Mouse (Mus musculus): ENCODE data around the gene Boc. TPM values are rescaled to one million over a fixed set of nuclear protein-coding genes. Genes with fewer than 3 reads are reported as not detected.
"Not testable (repeated sequence)": the region's sequence is repeated elsewhere in the genome, so short reads cannot be mapped to it uniquely, and the experiment has no call there.

The Boc gene
- polyA plus RNA-seq, 1 experiment from 2014 or later: 30.8 TPM

- 0 out of 2 replicates have a peak, but pooled peaks cover 3% of the 10 kb centered on the region for H3K27me3 ChIP-seq (ENCODE audit: low read depth, poor library complexity, severe bottlenecking)
- no peaks in the 10 kb centered on the region for H3K9me3 ChIP-seq (replicated peaks)
- peaks cover 49% of the 10 kb centered on the region for H3K36me3 ChIP-seq
- H3K27ac ChIP-seq (replicated peaks): no peak overlapping the region
- 93% methylated on average over 14 of the region's 14 CpGs for WGBS
- peaks cover 11% of the 10 kb centered on the region for H3K4me1 ChIP-seq
- H3K4me3 ChIP-seq: no peak overlapping the region
- peak; percentile 12 for DNase-seq (ENCODE audit: low spot score)
These were observed 78.8 kb downstream of the Boc start for GRCm38 (mm10) chr16:44479852-44480251.

DNA sequence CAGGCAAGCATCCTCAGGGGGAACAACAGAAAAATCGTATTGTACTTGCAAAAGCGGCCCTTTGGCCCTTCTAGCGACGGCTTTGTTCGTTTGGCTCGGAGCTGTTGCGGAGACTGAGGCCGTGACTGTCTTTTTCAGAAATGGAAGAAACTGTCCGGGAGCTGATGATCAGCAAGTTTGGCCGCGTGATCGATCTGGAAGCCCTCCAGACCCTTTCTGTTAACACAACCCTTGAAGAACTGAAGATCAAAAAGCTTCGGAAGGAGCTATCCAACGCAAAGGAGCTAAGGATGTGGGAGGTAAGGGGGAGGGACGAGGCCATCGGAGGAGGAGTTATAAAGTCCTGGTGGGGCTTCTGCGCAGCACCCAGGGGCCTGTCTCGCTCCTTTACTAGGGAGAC is 79.9 kb downstream of the Boc start:
- no peak overlapping the region for H3K4me3 ChIP-seq
- peaks cover 11% of the 10 kb centered on the region for H3K4me1 ChIP-seq
- DNase-seq (ENCODE audit: low spot score): peak; percentile 10
- H3K27ac ChIP-seq (replicated peaks): no peak overlapping the region
- WGBS: 51% methylated on average over 18 of the region's 18 CpGs
- H3K9me3 ChIP-seq (replicated peaks): no peaks in the 10 kb centered on the region
- H3K36me3 ChIP-seq: peaks cover 44% of the 10 kb centered on the region
- 0 out of 2 replicates have a peak, but pooled peaks cover 3% of the 10 kb centered on the region for H3K27me3 ChIP-seq (ENCODE audit: low read depth, poor library complexity, severe bottlenecking)

DNA sequence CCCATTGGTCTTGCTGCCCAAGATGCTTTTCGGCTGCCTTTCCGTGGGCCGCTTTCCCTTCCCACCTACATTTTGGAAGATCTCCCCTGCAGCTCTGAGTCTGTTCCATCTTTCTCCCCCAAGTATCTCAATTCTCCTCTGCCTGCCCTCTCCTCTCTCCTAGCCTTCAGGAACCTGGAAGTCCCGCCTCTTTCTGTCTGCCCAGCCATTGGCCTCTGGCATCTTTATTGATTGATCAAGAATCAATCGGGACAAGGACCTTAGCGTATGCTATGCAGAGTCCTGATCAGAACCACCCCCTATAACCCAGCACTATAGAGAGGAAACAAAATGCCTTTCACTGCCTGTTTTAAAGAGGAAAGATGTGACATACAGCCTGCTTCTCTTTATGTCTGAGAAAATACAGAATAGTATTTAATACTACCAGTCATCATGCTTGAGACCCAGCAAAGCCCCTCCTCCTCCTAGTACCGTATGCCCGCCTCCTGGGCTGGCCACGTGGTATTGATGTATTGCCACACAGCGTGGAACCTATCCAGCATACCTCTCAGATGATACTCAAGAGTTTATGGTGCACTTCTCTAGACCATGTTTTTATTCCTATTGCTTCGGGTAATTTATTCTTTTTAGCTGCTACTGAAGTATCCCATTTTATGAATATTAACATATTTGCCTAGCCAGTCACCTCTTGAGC is 82.9 kb downstream of the Boc start:
- Histone ChIP-seq H3K4me3 (no peak overlapping the region), H3K36me3 (peaks cover 20% of the 10 kb centered on the region), H3K27ac (replicated peaks) (no peak overlapping the region), H3K4me1 (no peaks in the 10 kb centered on the region; the same call in 1 of the 2 replicates), H3K27me3 (ENCODE audit: low read depth, poor library complexity, severe bottlenecking) (no peaks in the 10 kb centered on the region), H3K9me3 (replicated peaks) (no peaks in the 10 kb centered on the region)
- WGBS: 85% methylated on average over 11 of the region's 11 CpGs
- DNase-seq (ENCODE audit: low spot score): no peak

DNA sequence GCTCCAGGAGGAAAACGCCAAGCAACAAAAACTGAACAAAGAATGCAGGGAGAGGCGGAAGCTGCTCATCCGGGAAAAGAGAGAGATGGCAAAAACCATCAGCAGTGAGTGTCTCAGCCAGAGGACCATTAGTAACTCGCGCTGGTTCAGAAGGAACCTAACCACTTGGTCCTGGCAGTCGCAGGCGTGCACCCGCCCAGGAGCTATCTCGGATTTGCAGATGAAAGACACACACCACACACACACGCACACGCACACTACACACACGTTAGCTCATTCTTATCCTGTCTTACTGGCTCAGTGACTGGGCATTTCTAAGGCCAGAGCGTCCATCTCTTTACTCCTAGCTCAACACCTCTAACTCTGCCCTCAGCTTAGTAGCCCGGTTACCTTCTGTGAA is 83.4 kb downstream of the Boc start:
- peak; percentile 11 for DNase-seq (ENCODE audit: low spot score)
- Histone ChIP-seq H3K4me1 (no peaks in the 10 kb centered on the region; the same call in 1 of the 2 replicates), H3K27ac (replicated peaks) (no peak overlapping the region), H3K9me3 (replicated peaks) (no peaks in the 10 kb centered on the region), H3K4me3 (no peak overlapping the region), H3K36me3 (peaks cover 16% of the 10 kb centered on the region), H3K27me3 (ENCODE audit: low read depth, poor library complexity, severe bottlenecking) (no peaks in the 10 kb centered on the region)
- WGBS: 89% methylated on average over 14 of the region's 14 CpGs

DNA sequence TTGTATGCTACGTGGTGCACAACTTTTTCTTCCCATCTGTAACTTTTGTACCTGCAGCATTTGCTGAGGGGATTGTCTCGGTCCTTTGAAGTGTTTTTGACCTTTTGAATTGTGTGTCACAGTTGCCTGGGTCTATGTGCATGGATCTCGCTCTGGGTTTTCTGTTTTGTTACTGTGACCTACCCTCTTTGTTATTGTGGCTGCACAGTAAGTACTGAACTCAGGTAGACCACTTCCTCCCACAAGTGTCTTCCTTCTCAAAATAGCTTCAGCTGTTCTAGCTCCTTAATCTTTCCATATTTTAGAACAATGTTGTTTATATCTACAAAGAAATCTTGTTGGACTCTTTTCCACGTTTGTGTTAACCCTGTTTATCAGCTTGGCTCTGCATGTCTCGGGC is 97.8 kb downstream of the Boc start:
- Histone ChIP-seq H3K4me1 (no peaks in the 10 kb centered on the region), H3K36me3 (no peaks in the 10 kb centered on the region), H3K27me3 (ENCODE audit: low read depth, poor library complexity, severe bottlenecking) (no peaks in the 10 kb centered on the region), H3K27ac (replicated peaks) (no peak overlapping the region), H3K4me3 (no peak overlapping the region), H3K9me3 (replicated peaks) (no peaks in the 10 kb centered on the region)
- WGBS: 86% methylated on average over 5 of the region's 5 CpGs
- no peak for DNase-seq (ENCODE audit: low spot score)

DNA sequence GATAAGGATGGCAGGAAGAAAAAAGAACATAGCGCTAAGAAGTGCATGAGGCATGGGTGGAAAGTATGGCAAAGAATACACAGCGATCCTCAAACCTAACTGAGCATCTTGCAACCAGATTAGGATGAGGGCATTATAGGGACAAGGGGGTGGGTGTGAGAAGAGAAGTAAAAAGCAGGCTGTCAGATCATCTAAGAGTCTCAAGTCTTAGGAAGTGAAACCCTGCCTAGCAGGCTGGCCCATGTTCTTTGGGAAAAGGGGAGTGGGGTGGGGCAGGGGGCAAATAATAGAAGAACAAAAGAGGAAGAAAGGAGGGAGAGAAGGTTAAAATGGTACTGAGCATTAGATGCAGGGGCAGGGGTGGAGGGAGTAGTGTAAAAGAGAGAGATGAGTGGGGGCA is 99.9 kb downstream of the Boc start:
- Histone ChIP-seq H3K4me1 (no peaks in the 10 kb centered on the region), H3K27ac (replicated peaks) (no peak overlapping the region), H3K36me3 (no peaks in the 10 kb centered on the region), H3K4me3 (no peak overlapping the region), H3K27me3 (ENCODE audit: low read depth, poor library complexity, severe bottlenecking) (no peaks in the 10 kb centered on the region), H3K9me3 (replicated peaks) (no peaks in the 10 kb centered on the region)
- DNase-seq (ENCODE audit: low spot score): no peak
- 92% methylated on average over 2 of the region's 2 CpGs for WGBS

- H3K4me1 ChIP-seq: no peaks in the 10 kb centered on the region
- DNase-seq (ENCODE audit: low spot score): no peak
- WGBS: 89% methylated on average over 2 of the region's 2 CpGs
- no peak overlapping the region for H3K4me3 ChIP-seq
- H3K36me3 ChIP-seq: no peaks in the 10 kb centered on the region
- no peaks in the 10 kb centered on the region for H3K9me3 ChIP-seq (replicated peaks)
- H3K27me3 ChIP-seq (ENCODE audit: low read depth, poor library complexity, severe bottlenecking): no peaks in the 10 kb centered on the region
- no peak overlapping the region for H3K27ac ChIP-seq (replicated peaks)
These were observed 100.8 kb downstream of the Boc start for GRCm38 (mm10) chr16:44457858-44458257.

- not testable (repeated sequence) for H3K9me3 ChIP-seq (replicated peaks); H3K36me3 ChIP-seq; H3K27ac ChIP-seq (replicated peaks); H3K27me3 ChIP-seq (ENCODE audit: low read depth, poor library complexity, severe bottlenecking); DNase-seq (ENCODE audit: low spot score); H3K4me1 ChIP-seq; H3K4me3 ChIP-seq
- 97% methylated on average over 15 of the region's 15 CpGs for WGBS
These were observed 116.8 kb downstream of the Boc start for GRCm38 (mm10) chr16:44441913-44442312.

- H3K9me3 ChIP-seq (replicated peaks): no peaks in the 10 kb centered on the region
- no peak for DNase-seq (ENCODE audit: low spot score)
- H3K27me3 ChIP-seq (ENCODE audit: low read depth, poor library complexity, severe bottlenecking): no peaks in the 10 kb centered on the region
- 74% methylated on average over 4 of the region's 4 CpGs for WGBS
- H3K36me3 ChIP-seq: no peaks in the 10 kb centered on the region
- H3K4me3 ChIP-seq: no peak overlapping the region
- no peaks in the 10 kb centered on the region for H3K4me1 ChIP-seq
- H3K27ac ChIP-seq (replicated peaks): no peak overlapping the region
These were observed 123.2 kb downstream of the Boc start for GRCm38 (mm10) chr16:44435481-44435880.

Small RNA genes lying within 50 kb of the gene (microRNA-seq; reads per million reads assigned to microRNA genes)
- 14.4 reads per million, percentile 27 among the genes with 10 or more reads in this experiment for gene Mir3081

Other genes with a start within 250 kb of the Boc start
- gene Sidt1, start 225.7 kb downstream of the Boc start, polyA plus RNA-seq (2016; fragmentation: Nextera tagmentation; extraction: Ambion mirVana): 0.05 and 0.10 TPM in 2 replicates
- 34.1 and 35.8 TPM in 2 replicates for gene Spice1, start 211.8 kb downstream of the Boc start, polyA plus RNA-seq (2016; fragmentation: Nextera tagmentation; extraction: Ambion mirVana)
- 0.84 and 1.0 TPM in 2 replicates for gene Cfap44, start 164.1 kb downstream of the Boc start, polyA plus RNA-seq (2016; fragmentation: Nextera tagmentation; extraction: Ambion mirVana)
- gene Nepro, start 165.4 kb upstream of the Boc start, polyA plus RNA-seq (2016; fragmentation: Nextera tagmentation; extraction: Ambion mirVana): 11.3 and 14.0 TPM in 2 replicates
- gene Gtpbp8, start 187.5 kb upstream of the Boc start, polyA plus RNA-seq (2016; fragmentation: Nextera tagmentation; extraction: Ambion mirVana): 29.8 and 31.7 TPM in 2 replicates
- 0.54 and 0.72 TPM in 2 replicates for gene Cd200r1, start 206.8 kb upstream of the Boc start, polyA plus RNA-seq (2016; fragmentation: Nextera tagmentation; extraction: Ambion mirVana)